Mouse (Mus musculus): ENCODE measurements around the gene Bach2. TPM values are rescaled to one million over a fixed set of nuclear protein-coding genes. Genes with fewer than 3 reads are reported as not detected.

The Bach2 gene
- polyA plus RNA-seq, 1 experiment from 2014 or later, result 37.3 TPM

DNA sequence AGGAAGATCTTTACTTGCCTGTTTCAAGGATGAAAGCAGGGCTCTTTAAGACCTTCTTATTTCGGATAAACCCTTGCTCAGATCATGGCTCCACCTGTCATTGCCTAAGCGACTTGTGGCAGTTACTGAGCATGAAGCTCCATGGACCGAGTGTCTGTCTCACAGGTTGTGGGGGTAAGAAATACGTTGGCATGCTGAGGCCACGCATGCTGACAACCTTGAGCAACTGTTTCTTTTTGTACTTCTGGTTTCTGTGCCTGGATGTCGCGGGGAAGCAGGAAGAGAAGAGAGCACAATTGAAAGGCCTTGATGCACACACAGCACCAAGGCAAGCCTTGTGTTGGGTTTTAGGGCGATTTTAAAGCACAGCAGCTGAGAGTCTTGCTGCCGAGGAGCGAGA is 87.7 kb downstream of the Bach2 start:
- H3K9ac ChIP-seq, result peak overlapping the region; percentile 22; the same call in 1 of the 2 replicates
- H3K9me3 ChIP-seq, result no peaks in the 10 kb centered on the region
- H3K4me1 ChIP-seq, result peaks cover 55% of the 10 kb centered on the region
- no peaks in the 10 kb centered on the region for H3K27me3 ChIP-seq (replicated peaks)
- H3K4me3 ChIP-seq, result no peak overlapping the region
- no peak for ATAC-seq (ENCODE audit: low FRiP score, low read depth)
- H3K27ac ChIP-seq, result peak overlapping the region; percentile 66
- no peaks in the 10 kb centered on the region for H3K36me3 ChIP-seq
- 45% methylated on average over 10 of the region's 10 CpGs for WGBS
- peak overlapping the region; percentile 12 for H3K4me2 ChIP-seq (replicated peaks)

DNA sequence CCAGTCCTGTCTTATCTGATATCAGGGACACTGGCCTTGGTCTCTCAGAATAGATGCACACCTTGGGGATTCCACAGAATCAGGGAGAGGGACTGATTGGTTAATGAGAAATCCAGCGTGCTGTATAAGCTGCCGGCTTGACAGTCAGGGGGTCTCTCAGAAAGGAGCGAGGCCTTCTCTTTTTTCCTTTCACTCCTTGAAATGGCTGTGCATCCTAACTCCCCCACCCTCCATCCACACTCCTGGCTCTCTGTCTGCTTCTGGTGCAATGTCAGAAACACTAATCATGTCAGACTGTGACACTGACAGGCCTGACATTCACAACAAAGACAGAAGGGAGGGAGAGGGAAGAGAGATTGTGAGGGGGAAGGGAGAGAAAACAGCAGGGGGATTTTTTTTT is 88.3 kb downstream of the Bach2 start:
- Histone ChIP-seq H3K4me3 (no peak overlapping the region), H3K4me1 (peaks cover 51% of the 10 kb centered on the region), H3K9me3 (no peaks in the 10 kb centered on the region), H3K9ac (peak overlapping the region; percentile 22; the same call in 1 of the 2 replicates), H3K27ac (peak overlapping the region; percentile 66; the same call in 1 of the 2 replicates), H3K27me3 (replicated peaks) (no peaks in the 10 kb centered on the region), H3K36me3 (no peaks in the 10 kb centered on the region), H3K4me2 (replicated peaks) (peak overlapping the region; percentile 12)
- ATAC-seq (ENCODE audit: low FRiP score, low read depth), result peak; percentile 57
- WGBS, result 9% methylated on average over 3 of the region's 3 CpGs

GRCm38 (mm10) chr4:32327626-32328025 is 89.0 kb downstream of the Bach2 start:
- Histone ChIP-seq H3K4me3 (no peak overlapping the region), H3K9me3 (no peaks in the 10 kb centered on the region), H3K4me2 (replicated peaks) (peak overlapping the region; percentile 24; the same call in 1 of the 2 replicates), H3K27me3 (replicated peaks) (no peaks in the 10 kb centered on the region), H3K9ac (peak overlapping the region; percentile 45), H3K36me3 (no peaks in the 10 kb centered on the region), H3K4me1 (peaks cover 51% of the 10 kb centered on the region), H3K27ac (peak overlapping the region; percentile 66)
- 36% methylated on average over 5 of the region's 5 CpGs for WGBS
- ATAC-seq (ENCODE audit: low FRiP score, low read depth), result no peak

DNA sequence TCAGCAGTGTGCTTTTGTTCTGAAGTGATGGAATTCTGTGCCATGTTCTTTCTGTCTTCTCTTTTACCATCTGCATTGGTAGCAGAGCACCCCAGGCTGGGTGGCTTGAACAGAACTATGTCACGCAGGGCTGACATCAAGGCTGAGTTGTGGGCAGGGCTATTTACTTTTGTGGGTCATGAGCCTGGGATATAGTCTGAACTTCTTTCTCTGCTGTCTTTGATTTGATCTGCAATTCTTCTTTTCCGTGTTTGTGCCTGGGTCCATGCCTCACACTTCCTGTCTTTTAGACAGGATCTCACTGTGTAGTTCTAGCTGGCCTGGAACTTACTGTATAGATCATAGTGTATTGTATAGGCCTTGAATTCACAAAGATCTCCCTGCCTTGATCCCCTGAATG is 90.0 kb downstream of the Bach2 start:
- 58% methylated on average over 2 of the region's 2 CpGs for WGBS
- peaks cover 51% of the 10 kb centered on the region for H3K4me1 ChIP-seq
- no peaks in the 10 kb centered on the region for H3K36me3 ChIP-seq
- H3K4me2 ChIP-seq (replicated peaks), result no peak overlapping the region
- no peak overlapping the region for H3K9ac ChIP-seq
- no peak for ATAC-seq (ENCODE audit: low FRiP score, low read depth)
- H3K4me3 ChIP-seq, result no peak overlapping the region
- no peak overlapping the region for H3K27ac ChIP-seq
- H3K27me3 ChIP-seq (replicated peaks), result no peaks in the 10 kb centered on the region
- H3K9me3 ChIP-seq, result no peaks in the 10 kb centered on the region

GRCm38 (mm10) chr4:32330584-32331314 is 92.1 kb downstream of the Bach2 start:
- no peak for ATAC-seq (ENCODE audit: low FRiP score, low read depth)
- H3K27ac ChIP-seq, result no peak overlapping the region
- H3K9ac ChIP-seq, result no peak overlapping the region
- WGBS, result 81% methylated on average over 8 of the region's 8 CpGs
- no peak overlapping the region for H3K4me3 ChIP-seq
- no peak overlapping the region for H3K4me2 ChIP-seq (replicated peaks)
- no peaks in the 10 kb centered on the region for H3K27me3 ChIP-seq (replicated peaks)
- H3K36me3 ChIP-seq, result no peaks in the 10 kb centered on the region
- no peaks in the 10 kb centered on the region for H3K9me3 ChIP-seq
- H3K4me1 ChIP-seq, result peaks cover 33% of the 10 kb centered on the region

DNA sequence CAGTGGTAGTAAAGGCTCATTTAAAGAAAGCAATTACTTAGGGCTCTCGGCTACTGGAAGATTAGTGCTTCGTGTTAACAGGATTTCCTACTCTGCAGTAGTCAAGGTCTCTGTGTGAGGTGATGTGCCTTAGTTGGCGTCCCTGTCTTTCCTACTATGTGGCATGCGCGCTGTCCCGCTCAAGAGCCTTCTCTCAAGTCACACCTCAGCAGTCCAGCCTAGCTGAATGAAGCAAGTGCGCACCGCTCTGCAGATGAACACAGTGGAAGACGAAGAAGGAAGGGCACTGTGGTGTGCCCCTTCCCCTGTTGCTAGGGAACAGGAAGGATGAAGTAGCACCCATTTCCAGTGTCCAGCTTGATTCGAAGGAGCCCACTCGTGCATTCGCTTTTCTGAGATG is 93.4 kb downstream of the Bach2 start:
- Histone ChIP-seq H3K4me1 (peaks cover 23% of the 10 kb centered on the region), H3K9ac (no peak overlapping the region), H3K36me3 (no peaks in the 10 kb centered on the region), H3K27ac (no peak overlapping the region), H3K27me3 (replicated peaks) (no peaks in the 10 kb centered on the region), H3K4me2 (replicated peaks) (no peak overlapping the region), H3K9me3 (no peaks in the 10 kb centered on the region), H3K4me3 (no peak overlapping the region)
- ATAC-seq (ENCODE audit: low FRiP score, low read depth), result no peak
- 94% methylated on average over 12 of the region's 12 CpGs for WGBS

- Histone ChIP-seq H3K27ac (no peak overlapping the region), H3K4me2 (replicated peaks) (no peak overlapping the region), H3K9ac (no peak overlapping the region), H3K9me3 (no peaks in the 10 kb centered on the region), H3K4me3 (no peak overlapping the region), H3K4me1 (peaks cover 9% of the 10 kb centered on the region; the same call in 1 of the 2 replicates), H3K36me3 (no peaks in the 10 kb centered on the region), H3K27me3 (replicated peaks) (no peaks in the 10 kb centered on the region)
- 100% methylated on average over 1 of the region's 1 CpGs for WGBS
- ATAC-seq (ENCODE audit: low FRiP score, low read depth), result no peak
These were observed 95.5 kb downstream of the Bach2 start for GRCm38 (mm10) chr4:32334131-32334530.

- Histone ChIP-seq H3K4me2 (replicated peaks) (no peak overlapping the region), H3K4me3 (no peak overlapping the region), H3K9me3 (no peaks in the 10 kb centered on the region), H3K4me1 (peaks cover 7% of the 10 kb centered on the region; the same call in 1 of the 2 replicates), H3K9ac (no peak overlapping the region), H3K27me3 (replicated peaks) (no peaks in the 10 kb centered on the region), H3K27ac (no peak overlapping the region), H3K36me3 (no peaks in the 10 kb centered on the region; the same call in 1 of the 2 replicates)
- 92% methylated on average over 5 of the region's 5 CpGs for WGBS
- no peak for ATAC-seq (ENCODE audit: low FRiP score, low read depth)
These were observed 96.2 kb downstream of the Bach2 start for GRCm38 (mm10) chr4:32334765-32335164.

DNA sequence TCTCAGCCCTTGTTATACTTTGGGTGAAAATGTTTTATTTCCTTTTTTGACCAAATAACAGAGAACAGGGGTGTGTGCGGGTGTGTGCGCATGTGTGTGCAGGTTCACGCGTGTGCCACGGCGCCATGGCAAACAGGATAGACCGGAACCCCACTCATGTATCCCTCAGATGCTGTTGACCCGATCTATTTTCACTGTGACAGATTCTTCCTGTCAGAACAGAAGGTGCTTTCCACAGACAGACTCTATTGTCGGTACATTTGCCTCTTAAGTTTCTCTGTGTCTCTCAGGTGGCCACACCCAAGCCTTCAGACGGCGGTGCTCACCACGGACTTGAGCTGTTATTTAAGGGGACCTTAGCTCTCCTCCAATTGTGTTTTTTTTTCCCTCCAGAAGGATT is 97.1 kb downstream of the Bach2 start:
- Histone ChIP-seq H3K36me3 (no peaks in the 10 kb centered on the region; the same call in 1 of the 2 replicates), H3K4me1 (peaks cover 7% of the 10 kb centered on the region; the same call in 1 of the 2 replicates), H3K27ac (no peak overlapping the region), H3K27me3 (replicated peaks) (no peaks in the 10 kb centered on the region), H3K9me3 (no peaks in the 10 kb centered on the region), H3K4me2 (replicated peaks) (no peak overlapping the region), H3K4me3 (no peak overlapping the region), H3K9ac (no peak overlapping the region)
- 91% methylated on average over 12 of the region's 12 CpGs for WGBS
- ATAC-seq (ENCODE audit: low FRiP score, low read depth), result no peak

GRCm38 (mm10) chr4:32336642-32337041 is 98.0 kb downstream of the Bach2 start:
- Histone ChIP-seq H3K4me2 (replicated peaks) (no peak overlapping the region), H3K9ac (no peak overlapping the region), H3K4me1 (peaks cover 7% of the 10 kb centered on the region; the same call in 1 of the 2 replicates), H3K27me3 (replicated peaks) (no peaks in the 10 kb centered on the region), H3K36me3 (no peaks in the 10 kb centered on the region; the same call in 1 of the 2 replicates), H3K9me3 (no peaks in the 10 kb centered on the region), H3K27ac (no peak overlapping the region), H3K4me3 (no peak overlapping the region)
- no peak for ATAC-seq (ENCODE audit: low FRiP score, low read depth)
- 69% methylated on average over 4 of the region's 4 CpGs for whole genome bisulfite sequencing

DNA sequence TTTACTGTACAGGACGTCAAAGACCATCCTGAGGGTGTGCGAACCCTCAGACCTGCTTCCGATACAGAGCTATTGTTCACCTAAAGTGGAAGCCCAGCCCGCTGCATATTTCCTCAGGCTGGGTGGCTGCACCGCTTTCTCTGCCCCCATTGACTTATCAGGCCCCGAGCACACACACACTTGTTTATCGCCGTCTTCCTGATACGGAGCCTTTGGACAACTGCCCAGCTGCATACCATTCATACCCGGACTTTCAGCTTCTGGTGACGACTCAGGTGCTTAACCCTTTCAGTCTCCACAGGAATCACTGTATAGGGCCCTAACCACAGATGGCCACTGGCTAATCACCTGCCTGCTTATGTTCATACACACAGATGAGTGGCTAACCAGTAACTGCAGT is 99.0 kb downstream of the Bach2 start:
- no peaks in the 10 kb centered on the region for H3K27me3 ChIP-seq (replicated peaks)
- no peaks in the 10 kb centered on the region; the same call in 1 of the 2 replicates for H3K36me3 ChIP-seq
- no peak for ATAC-seq (ENCODE audit: low FRiP score, low read depth)
- no peak overlapping the region for H3K4me3 ChIP-seq
- WGBS, result 36% methylated on average over 11 of the region's 11 CpGs
- H3K4me2 ChIP-seq (replicated peaks), result no peak overlapping the region
- H3K4me1 ChIP-seq, result peaks cover 7% of the 10 kb centered on the region; the same call in 1 of the 2 replicates
- no peak overlapping the region for H3K27ac ChIP-seq
- no peaks in the 10 kb centered on the region for H3K9me3 ChIP-seq
- no peak overlapping the region for H3K9ac ChIP-seq

DNA sequence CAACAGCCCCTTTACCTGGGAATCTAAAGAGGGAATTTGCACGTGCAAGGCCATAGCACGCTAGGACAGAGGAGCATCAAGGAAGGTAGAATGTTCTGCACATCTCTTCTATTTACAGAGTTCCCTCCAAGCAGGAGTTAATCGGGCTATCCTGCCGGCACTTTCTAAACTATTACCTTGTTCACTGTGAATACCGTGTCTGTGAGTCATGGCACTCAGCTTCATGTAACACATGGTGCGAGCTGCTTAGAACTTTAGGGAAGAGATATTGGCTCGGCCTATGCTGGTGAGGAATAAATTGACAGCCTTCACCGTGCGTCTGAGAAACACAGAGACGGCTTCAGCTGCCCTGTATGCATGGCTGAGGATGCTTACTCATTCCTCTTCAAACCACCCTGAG is 99.8 kb downstream of the Bach2 start:
- Histone ChIP-seq H3K9me3 (no peaks in the 10 kb centered on the region), H3K4me3 (no peak overlapping the region), H3K9ac (no peak overlapping the region), H3K4me2 (replicated peaks) (no peak overlapping the region), H3K27ac (no peak overlapping the region), H3K27me3 (replicated peaks) (no peaks in the 10 kb centered on the region), H3K36me3 (no peaks in the 10 kb centered on the region; the same call in 1 of the 2 replicates), H3K4me1 (peaks cover 8% of the 10 kb centered on the region)
- 88% methylated on average over 10 of the region's 10 CpGs for WGBS
- no peak for ATAC-seq (ENCODE audit: low FRiP score, low read depth)

- H3K4me1 ChIP-seq, result peaks cover 20% of the 10 kb centered on the region
- H3K4me2 ChIP-seq (replicated peaks), result no peak overlapping the region
- no peaks in the 10 kb centered on the region for H3K27me3 ChIP-seq (replicated peaks)
- no peak overlapping the region for H3K27ac ChIP-seq
- H3K9me3 ChIP-seq, result no peaks in the 10 kb centered on the region
- no peak for ATAC-seq (ENCODE audit: low FRiP score, low read depth)
- no peaks in the 10 kb centered on the region; the same call in 1 of the 2 replicates for H3K36me3 ChIP-seq
- H3K9ac ChIP-seq, result no peak overlapping the region
- H3K4me3 ChIP-seq, result no peak overlapping the region
- 86% methylated on average over 7 of the region's 7 CpGs for WGBS
These were observed 102.2 kb downstream of the Bach2 start for GRCm38 (mm10) chr4:32340844-32341243.
